Mouse (Mus musculus): ENCODE measurements around the gene 9030624G23Rik.
"Not testable (repeated sequence)": the region's sequence is repeated elsewhere in the genome, so short reads cannot be mapped to it uniquely, and the experiment has no call there.

Gene 9030624G23Rik

DNA sequence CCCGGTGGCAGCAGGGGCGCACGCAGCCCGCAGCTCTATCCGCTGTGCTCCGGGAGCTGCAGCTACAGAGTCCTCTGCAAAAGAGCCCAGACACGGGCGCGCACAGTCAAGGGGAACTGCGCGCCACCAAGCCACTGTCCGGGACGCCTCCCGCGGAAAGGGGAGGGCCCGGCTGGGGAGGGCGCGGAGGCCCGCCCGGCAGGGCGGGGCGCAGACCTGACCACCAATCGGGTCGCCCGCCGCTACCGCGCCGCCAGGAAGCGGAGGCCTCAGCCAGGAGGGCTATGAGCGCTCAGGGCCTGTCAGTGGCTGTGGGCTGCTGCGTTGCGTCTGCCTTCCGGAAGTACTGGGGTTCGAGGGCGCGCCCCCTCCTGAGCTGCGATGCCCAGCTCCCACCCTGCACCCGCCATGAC is at the start of gene 9030624G23Rik:
Gene 9030624G23Rik, minus strand, starts transcription at position 139 of the 413 bp plus-strand sequence.
- DNase-seq: peak; percentile 1 to 2

DNA sequence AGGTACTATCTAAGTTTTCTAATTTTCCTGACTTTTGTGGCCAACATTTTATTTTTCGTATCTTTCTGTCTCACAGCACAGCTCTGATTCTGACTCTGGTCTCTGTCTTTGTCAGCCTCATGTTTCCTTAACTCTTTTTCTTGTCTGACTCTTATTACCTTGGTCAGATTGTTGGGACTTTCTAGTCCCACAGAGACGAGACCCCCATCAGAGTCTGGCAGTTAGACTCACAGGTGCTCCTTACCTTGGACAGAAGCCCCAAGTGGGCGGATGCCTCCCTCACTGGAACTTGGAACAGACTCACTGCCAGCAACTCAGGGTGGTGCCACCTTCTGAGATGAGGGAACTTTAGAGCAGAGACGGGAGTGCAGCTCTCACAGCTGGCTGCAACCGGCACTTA is 13.9 kb downstream of the 9030624G23Rik start:
- not testable (repeated sequence) for DNase-seq
